Mouse (Mus musculus) E14TG2a.4 (cell line): ENCODE results near the gene Tefm.

Experiments
- H3K27me3 ChIP-seq: 2 replicates; pipeline ENCODE4 v1.6.1; 2014; ENCODE audit warnings: low read length, control low read depth; ENCODE audit not compliant: insufficient read depth
- H3K36me3 ChIP-seq: 2 replicates; pipeline ENCODE4 v1.6.1; 2014; ENCODE audit warnings: low read length, control low read depth; ENCODE audit not compliant: insufficient read depth
- H3K4me1 ChIP-seq: replicated peaks from 2 replicates; pipeline ENCODE4 v1.6.1; 2014; ENCODE audit warnings: low read depth, low read length, control low read depth
- H3K4me3 ChIP-seq: replicated peaks from 2 replicates; pipeline ENCODE4 v1.5.1; 2014; ENCODE audit warnings: mild to moderate bottlenecking, low read length
- H3K9me3 ChIP-seq: 2 replicates; pipeline ENCODE4 v1.6.1; 2014; ENCODE audit warnings: low read length, control low read depth
- CTCF ChIP-seq: conservative IDR thresholded peaks from 2 replicates; pipeline ENCODE4 v1.5.1; 2014; ENCODE audit warnings: low read length
- NANOG ChIP-seq: IDR thresholded peaks from 2 replicates; pipeline ENCODE4 v1.6.1; 2014; ENCODE audit warnings: borderline replicate concordance, low read length, mixed read lengths
- POU5F1 ChIP-seq: IDR thresholded peaks from 2 replicates; pipeline ENCODE4 v1.6.1; 2014; ENCODE audit warnings: low read length, borderline replicate concordance

Tefm gene

DNA sequence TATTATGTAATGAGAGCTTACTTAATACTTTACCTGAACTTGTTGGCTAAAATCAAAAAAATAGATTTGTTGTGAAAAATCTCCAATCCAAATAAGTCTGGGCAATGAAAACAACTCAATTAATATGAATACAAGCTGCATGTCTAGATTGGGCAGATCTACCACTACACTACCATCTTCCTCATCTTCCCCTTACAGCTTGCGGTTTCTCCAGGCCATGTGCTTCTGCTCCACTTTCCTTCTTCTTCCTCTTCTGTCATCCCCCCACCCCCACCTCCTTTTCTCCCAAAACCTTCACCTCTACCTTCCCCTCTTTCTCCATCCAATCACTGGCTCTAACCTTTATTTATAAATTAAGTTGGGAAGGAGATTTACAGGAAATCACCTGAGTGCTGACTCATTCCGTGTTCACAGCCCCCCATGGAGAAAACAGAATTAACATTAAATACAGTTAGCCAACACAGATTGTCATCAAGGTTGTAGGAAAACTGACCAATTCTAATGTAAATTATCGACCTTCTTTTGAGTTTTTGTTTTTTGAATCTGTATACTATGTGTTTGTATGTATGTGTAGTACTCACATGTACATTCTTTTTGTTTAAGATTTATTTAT, 43.4 kb downstream of the Tefm start:
- H3K4me1 ChIP-seq = peaks cover 64% of the 10 kb centered on the region
- H3K9me3 ChIP-seq = no peaks in the 10 kb centered on the region
- peaks cover 85% of the 10 kb centered on the region for H3K36me3 ChIP-seq
- TF ChIP-seq POU5F1 (no peak), NANOG (peak; percentile 76)
- H3K27me3 ChIP-seq = no peaks in the 10 kb centered on the region
- no peak overlapping the region for H3K4me3 ChIP-seq

DNA sequence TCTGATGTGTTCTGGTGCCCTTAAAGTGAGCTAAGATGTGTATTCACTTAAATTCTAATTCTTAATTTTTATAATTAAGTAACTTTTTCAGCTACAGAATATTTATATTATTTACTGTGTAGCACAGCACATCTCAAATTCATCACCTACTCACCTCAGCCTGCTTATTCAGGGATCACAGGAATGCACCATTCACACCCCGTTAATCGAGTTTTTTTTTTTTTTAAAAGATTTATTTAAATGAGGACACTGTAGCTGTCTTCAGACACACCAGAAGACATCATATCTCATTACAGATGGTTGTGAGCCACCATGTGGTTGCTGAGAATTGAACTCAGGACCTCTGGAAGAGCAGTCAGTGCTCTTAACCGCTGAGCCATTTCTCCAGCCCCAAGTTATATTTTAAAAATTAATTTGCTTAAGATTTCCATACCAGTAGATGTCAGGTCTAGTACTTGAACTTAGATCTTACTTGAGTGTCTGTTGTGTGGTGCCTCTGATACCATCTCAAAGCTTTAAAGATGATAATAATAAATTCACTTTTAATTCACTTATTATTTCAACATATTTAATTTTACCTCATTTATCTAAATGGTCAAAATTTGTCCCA, 51.3 kb downstream of the Tefm start:
- H3K9me3 ChIP-seq = no peaks in the 10 kb centered on the region
- H3K27me3 ChIP-seq = no peaks in the 10 kb centered on the region
- H3K4me3 ChIP-seq = peak overlapping the region; percentile 98
- peaks cover 38% of the 10 kb centered on the region for H3K36me3 ChIP-seq
- no peak for TF ChIP-seq CTCF
- TF ChIP-seq NANOG = no peak
- TF ChIP-seq POU5F1 = no peak
- peaks cover 50% of the 10 kb centered on the region for H3K4me1 ChIP-seq

DNA sequence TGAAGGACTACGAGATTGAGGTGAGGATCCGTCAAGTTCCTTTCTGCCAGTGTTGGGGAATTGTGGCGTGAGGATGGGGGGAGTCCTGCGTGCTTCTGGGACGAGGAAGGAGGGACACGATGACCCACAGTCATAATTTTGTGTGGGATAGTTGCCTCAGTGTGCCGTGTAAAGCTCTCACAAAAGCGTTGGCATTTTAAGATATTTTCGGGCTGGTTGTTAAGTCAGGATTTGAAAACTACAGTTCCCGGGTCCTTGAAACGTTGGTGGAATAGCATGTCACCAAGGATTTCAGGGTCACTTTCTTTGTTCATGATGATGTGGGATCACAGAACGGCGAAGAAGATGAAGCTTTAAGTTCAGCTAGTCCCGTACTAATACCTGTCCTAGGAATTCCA, 52.2 kb downstream of the Tefm start:
- Histone ChIP-seq H3K36me3 (peaks cover 29% of the 10 kb centered on the region), H3K9me3 (no peaks in the 10 kb centered on the region), H3K4me1 (peaks cover 47% of the 10 kb centered on the region), H3K27me3 (no peaks in the 10 kb centered on the region), H3K4me3 (peak overlapping the region; percentile 98)
- TF ChIP-seq CTCF (no peak), POU5F1 (no peak), NANOG (no peak)

DNA sequence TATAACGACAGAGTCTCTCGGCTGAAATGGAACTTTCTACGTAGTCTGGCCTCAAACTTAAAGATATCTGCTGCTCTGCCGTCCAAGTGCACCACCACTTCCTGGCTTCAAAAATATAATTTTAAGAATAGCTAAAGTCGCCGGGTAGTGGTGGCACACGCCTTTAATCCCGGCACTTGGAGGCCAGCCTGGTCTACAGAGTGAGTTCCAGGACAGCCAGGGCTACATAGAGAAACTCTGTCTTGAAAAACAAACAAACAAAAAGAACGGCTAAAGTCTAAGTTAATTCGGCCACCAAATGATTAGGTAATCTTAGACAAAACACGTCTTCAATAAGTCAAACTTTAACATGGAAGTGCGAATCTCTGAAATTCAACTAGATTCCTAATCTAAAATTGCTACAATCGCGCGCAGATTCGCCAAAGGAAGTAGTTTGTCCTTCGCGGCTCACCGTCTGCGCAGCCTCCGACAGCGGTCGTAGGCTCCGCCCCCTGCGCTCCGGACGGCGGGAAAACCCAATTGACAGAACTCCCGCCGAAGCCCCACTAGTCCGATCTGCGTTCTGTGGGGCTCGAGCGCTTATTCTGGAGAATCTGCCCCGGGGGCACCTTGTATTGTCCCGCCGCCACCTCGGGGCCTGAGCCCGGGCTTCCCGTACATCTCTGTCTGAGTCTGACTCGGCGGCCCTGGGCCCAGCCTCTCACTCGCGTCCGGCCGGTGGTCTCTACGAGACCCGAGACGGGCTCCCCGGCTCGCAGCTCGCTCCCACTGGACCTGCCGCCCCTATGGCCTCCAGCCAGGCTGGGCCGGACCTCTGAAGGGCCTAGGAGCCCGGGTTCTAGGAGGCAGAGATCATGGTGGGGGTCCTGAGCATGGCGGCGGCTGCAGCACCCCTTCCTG, 52.8 kb downstream of the Tefm start, which contains the start of gene Atad5:
TSS of gene Atad5 (plus strand) at position 484 of the 900 bp plus-strand sequence.
- H3K4me1 ChIP-seq = peaks cover 42% of the 10 kb centered on the region
- peak within 1 kb of the TSS; percentile 98 for H3K4me3 ChIP-seq
- no peaks in the 10 kb centered on the region for H3K27me3 ChIP-seq
- peaks cover 23% of the 10 kb centered on the region for H3K36me3 ChIP-seq
- H3K9me3 ChIP-seq = no peaks in the 10 kb centered on the region
- TF ChIP-seq CTCF = no peak
- TF ChIP-seq NANOG = no peak
- no peak for TF ChIP-seq POU5F1

DNA sequence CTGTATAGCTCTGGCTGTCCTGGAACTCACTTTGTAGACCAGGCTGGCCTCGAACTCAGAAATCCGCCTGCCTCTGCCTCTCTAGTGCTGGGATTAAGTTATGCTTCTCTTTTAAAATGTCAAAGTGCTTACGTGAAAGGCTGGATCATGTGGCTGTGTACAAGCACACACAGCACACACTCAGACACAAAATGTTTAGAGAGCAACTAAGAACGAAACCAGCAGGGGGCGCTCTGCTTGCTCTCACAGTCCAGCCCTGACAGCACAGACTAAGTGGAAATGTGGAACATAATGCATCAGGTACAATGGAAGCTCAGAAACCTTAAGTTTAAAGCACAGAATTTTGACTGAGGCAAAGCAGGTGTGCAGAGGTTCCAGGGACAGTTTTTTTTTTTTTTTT, 55.1 kb downstream of the Tefm start:
- Histone ChIP-seq H3K27me3 (no peaks in the 10 kb centered on the region), H3K36me3 (peaks cover 7% of the 10 kb centered on the region), H3K4me3 (no peak overlapping the region), H3K4me1 (peaks cover 33% of the 10 kb centered on the region), H3K9me3 (0 out of 2 replicates have a peak, but pooled peaks cover 5% of the 10 kb centered on the region)
- TF ChIP-seq NANOG (no peak), CTCF (peak; percentile 88)
